Mouse (Mus musculus) Patski (cell line): ENCODE measurements around the gene Trappc1. TPM values are rescaled to one million over a fixed set of nuclear protein-coding genes. Genes with fewer than 3 reads are reported as not detected.

Experiments used
- ATAC-seq: fragments of 100-300 bp; one replicate; pipeline ENCODE4 v1.8.0; 2021
- CTCF ChIA-PET: fragments of 350-600 bp; sonication (Branson Sonifier 250); formaldehyde crosslinking; loops from one replicate; lab custom pipeline; 2022; ENCODE audit warnings: inconsistent platforms; lab: Charles Lee
- POLR2A ChIA-PET: fragments of 350-600 bp; sonication (Branson Sonifier 250); formaldehyde crosslinking; loops from one replicate; lab custom pipeline; 2022; ENCODE audit warnings: antibody characterized with exemption, inconsistent platforms; lab: Charles Lee
- DNase-seq: peaks from one replicate; pipeline ENCODE4 v3.0.0-alpha.2; 2011; ENCODE audit warnings: low read depth, low spot score
- H3K27me3 ChIP-seq: fragments of 371-371 bp; one replicate; pipeline ENCODE4 v1.5.1; 2021
- CTCF ChIP-seq: fragments of 100-300 bp; IDR thresholded peaks from one replicate; pipeline ENCODE4 v1.5.1; 2021
- in situ Hi-C: fragments of 300-500 bp; cut with MboI; formaldehyde crosslinking; loops from 3 replicates; pipeline ENCODE4 v1.11.1; 2018; ENCODE audit warnings: low pct_unique_long_range_greater_than_20kb, mixed read lengths
- polyA plus RNA-seq: library from polyadenylated mRNA; unstranded; gene quantifications from one replicate; pipeline ENCODE4 v1.2.3, GENCODE M21; 2021

Trappc1 gene
- polyA plus RNA-seq, 1 experiment from 2014 or later: 84.6 TPM

GRCm38 (mm10) chr11:69327157-69327442, 3.3 kb downstream of the Trappc1 start:
- ChIA-PET POLR2A (interaction anchor here (1.5 kb wide), 1 partner anchor 41 kb away, joined by 6 read pairs; no protein-coding TSS in a partner anchor), CTCF (no interaction called here)
- in situ Hi-C loops: no loop called here
- no peak for TF ChIP-seq CTCF
- DNase-seq (no peak), ATAC-seq (no peak)
- no peaks in the 10 kb centered on the region for H3K27me3 ChIP-seq

DNA sequence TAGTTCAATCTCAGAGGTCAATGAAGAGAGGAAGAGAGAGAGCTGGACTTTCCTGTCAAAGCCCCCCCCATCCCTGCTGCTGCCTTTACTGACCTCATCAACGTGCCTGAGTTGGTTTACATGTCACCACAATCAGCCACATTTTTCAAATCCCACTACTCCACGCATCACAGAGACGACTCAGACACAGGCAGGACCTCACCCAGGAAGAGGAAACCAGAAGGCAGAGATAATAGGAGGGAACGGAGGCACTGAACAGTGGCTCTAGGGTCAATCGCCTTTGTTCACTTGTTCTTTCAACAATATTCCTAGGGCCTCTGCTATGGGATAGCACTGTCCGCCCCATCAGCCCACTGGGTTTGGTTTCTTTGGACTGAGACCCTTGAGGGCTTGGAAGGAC, 3.9 kb downstream of the Trappc1 start:
- no peaks in the 10 kb centered on the region for H3K27me3 ChIP-seq
- ChIA-PET POLR2A (interaction anchor here (1.2 kb wide), 1 partner anchor 12 kb away, joined by 4 read pairs; no protein-coding TSS in a partner anchor), CTCF (interaction anchor here (1.9 kb wide), 1 partner anchor 58 kb away, joined by 6 read pairs; no protein-coding TSS in a partner anchor)
- TF ChIP-seq CTCF: no peak
- no peak for ATAC-seq
- no peak for DNase-seq
- in situ Hi-C loops: no loop called here

DNA sequence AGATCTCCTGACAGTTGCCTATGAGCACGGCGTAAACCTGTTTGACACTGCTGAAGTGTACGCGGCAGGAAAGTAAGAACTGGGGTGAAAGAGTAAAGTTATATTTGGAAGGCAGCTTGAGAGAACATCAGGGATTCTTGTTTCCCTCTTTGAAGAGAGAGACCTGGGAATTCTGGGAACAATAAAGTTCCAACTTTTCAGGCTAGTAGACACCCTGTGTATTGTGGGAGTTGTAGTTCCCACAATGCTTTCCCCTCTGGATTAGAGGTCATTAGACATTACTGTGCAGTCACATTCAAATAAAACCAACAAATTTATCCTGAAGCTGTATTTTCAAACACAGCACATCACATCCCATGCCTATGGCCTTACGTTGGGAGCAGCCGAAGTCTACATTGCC, 4.7 kb downstream of the Trappc1 start:
- ATAC-seq (no peak), DNase-seq (no peak)
- TF ChIP-seq CTCF: no peak
- ChIA-PET CTCF (interaction anchor here (1.0 to 1.9 kb wide), 3 partner anchors 59 to 185 kb away, joined by 3 to 6 read pairs (median 3); no protein-coding TSS in a partner anchor), POLR2A (interaction anchor here (1.2 kb wide), 1 partner anchor 11 kb away, joined by 4 read pairs; no protein-coding TSS in a partner anchor)
- H3K27me3 ChIP-seq: no peaks in the 10 kb centered on the region
- in situ Hi-C loops: no loop called here

DNA sequence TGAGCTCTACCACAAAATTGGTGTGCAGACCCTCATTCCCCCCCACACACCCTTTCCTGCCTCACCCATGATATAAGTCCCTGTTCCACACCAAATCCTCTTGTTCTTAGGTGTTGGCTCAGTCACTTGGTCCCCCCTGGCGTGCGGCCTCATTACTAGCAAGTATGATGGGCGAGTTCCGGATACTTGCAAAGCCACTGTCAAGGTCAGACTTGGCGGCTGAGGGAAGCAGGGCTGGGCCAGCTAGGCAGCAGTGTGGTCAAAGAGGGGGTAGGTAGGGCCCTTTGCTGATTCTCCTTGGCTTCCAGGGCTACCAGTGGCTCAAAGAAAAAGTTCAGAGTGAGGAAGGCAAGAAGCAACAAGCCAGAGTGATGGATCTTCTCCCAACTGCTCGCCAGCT, 7.4 kb downstream of the Trappc1 start:
- ChIA-PET CTCF (interaction anchor here (1.2 kb wide), 1 partner anchor 62 kb away, joined by 4 read pairs; no protein-coding TSS in a partner anchor), POLR2A (no interaction called here)
- in situ Hi-C loops: no loop called here
- no peaks in the 10 kb centered on the region for H3K27me3 ChIP-seq
- ATAC-seq (no peak), DNase-seq (no peak)
- no peak for TF ChIP-seq CTCF

GRCm38 (mm10) chr11:69331929-69332405, 8.2 kb downstream of the Trappc1 start:
- in situ Hi-C loops: no loop called here
- no peak for ATAC-seq
- ChIA-PET POLR2A (no interaction called here), CTCF (interaction anchor here (1.1 to 1.2 kb wide), 2 partner anchors 55 to 63 kb away, joined by 3 to 4 read pairs; no protein-coding TSS in a partner anchor)
- TF ChIP-seq CTCF: no peak
- no peaks in the 10 kb centered on the region for H3K27me3 ChIP-seq
- no peak for DNase-seq

DNA sequence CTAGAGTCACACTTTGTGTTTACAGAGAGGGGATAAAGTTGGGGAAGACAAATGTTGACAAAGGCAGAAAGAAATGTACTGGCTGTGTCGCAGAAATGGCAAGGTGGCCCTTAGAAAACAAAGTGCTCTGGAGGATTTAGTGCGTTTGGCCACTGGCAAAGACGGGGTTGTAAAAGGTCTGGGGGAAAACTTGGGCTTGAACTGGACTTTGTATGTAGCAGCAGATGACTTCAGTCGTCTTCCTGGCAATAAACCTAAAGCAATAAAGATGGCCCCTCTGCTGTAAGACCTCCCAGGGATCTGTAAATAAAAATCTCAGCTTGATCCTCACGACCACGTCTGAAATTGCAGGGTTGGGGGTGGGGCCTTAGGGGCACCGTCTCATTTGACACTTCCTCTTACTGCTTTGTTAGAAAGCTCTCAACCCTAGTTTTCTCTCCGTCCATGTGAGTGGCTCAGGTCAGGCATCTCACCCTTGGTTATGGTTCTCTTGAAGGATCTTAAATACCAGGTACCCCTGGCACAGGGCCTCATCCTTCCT, 9.0 kb downstream of the Trappc1 start:
- ATAC-seq (no peak), DNase-seq (no peak)
- in situ Hi-C loops: no loop called here
- POLR2A ChIA-PET: interaction anchor here (0.5 to 0.6 kb wide), 2 partner anchors 76 to 536 kb away, joined by 3 to 4 read pairs; no protein-coding TSS in a partner anchor
- TF ChIP-seq CTCF: no peak
- CTCF ChIA-PET: interaction anchor here (0.7 to 1.3 kb wide), 4 partner anchors 8 to 64 kb away, joined by 3 to 4 read pairs (median 4); partner anchors contain the start of gene Trappc1
- no peaks in the 10 kb centered on the region for H3K27me3 ChIP-seq

DNA sequence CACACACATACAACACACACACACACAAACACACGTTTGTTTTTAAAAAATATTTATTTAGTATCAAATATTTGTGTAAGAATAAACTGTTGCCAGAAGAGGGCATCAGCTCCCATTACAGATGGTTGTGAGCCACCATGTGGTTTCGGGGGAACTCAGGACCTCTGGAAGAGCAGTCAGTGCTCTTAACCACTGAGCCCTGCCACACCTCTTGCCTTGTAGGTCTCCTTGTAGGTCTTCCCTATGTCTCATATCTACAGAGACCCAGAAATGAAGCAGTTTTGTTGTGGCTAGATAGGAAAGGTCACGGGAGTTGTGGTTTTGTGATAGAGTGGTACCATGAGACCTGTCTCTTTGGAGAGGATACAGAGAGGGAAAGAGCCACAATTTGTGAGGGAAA, 10.1 kb downstream of the Trappc1 start:
- ChIA-PET CTCF (interaction anchor here (1.3 kb wide), 1 partner anchor 10 kb away, joined by 4 read pairs; the partner anchor contains the start of gene Trappc1), POLR2A (no interaction called here)
- ATAC-seq (no peak), DNase-seq (no peak)
- in situ Hi-C loops: no loop called here
- no peaks in the 10 kb centered on the region for H3K27me3 ChIP-seq
- no peak for TF ChIP-seq CTCF

GRCm38 (mm10) chr11:69334796-69335195, 11.0 kb downstream of the Trappc1 start:
- CTCF ChIA-PET: no interaction called here
- in situ Hi-C loops: no loop called here
- H3K27me3 ChIP-seq: no peaks in the 10 kb centered on the region
- ATAC-seq (peak; percentile 68), DNase-seq (peak; percentile 49)
- no peak for TF ChIP-seq CTCF
- POLR2A ChIA-PET: interaction anchor here (0.6 kb wide), 1 partner anchor 97 kb away, joined by 3 read pairs; no protein-coding TSS in a partner anchor

DNA sequence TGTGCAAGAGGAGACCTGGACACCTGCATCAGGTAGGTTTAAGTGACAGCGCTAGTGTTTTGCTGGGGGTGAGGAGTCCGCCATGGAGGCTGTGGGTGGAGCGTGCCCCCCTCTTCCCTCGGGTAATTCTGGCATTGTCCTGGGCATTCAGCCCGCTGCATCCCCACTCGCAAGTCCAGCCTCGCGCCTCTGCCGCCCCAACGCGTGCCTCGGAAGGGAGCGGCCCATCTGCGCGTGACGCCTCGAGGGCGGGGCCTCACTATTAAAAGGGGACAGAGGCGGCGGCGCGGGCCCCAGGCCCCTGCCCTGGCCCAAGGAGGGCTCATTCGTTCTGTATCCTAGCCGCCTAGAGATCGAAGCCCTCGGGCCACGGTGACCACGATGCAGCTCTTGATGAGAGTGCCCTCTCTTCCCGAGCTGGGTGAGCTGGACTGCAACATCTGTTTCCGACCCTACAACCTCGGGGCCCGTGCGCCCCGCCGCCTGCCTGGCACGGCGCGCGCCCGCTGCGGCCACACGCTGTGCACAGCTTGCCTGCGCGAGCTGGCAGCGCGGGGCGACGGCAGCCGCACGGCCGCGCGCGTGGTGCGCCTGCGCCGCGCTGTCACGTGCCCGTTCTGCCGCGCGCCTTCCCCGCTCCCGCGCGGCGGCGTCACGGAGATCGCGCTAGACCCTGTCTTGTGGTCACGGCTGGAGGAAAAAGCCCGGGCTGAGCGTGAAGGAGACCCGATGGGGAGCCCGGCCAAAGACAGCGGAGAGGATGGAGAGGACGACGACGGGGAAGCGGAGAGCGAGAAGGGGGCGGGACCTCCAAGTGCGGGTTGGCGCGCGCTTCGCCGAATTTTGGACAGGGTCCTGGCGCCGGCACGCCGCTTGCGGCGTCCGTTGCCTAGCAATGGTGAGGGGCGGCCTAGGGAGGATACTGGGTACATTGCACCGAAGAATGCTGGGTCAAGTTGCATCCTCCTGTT, 16.7 kb downstream of the Trappc1 start, which contains the start of gene Rnf227:
TSS of gene Rnf227 (plus strand) at position 301 of the 971 bp plus-strand sequence.
- DNase-seq (no peak), ATAC-seq (peak; percentile 26)
- POLR2A ChIA-PET: interaction anchor here (1.1 to 1.3 kb wide), 4 partner anchors 11 to 28 kb away, joined by 3 to 4 read pairs (median 4); partner anchors contain the start of gene Kcnab3
- in situ Hi-C loops: no loop called here
- CTCF ChIA-PET: no interaction called here
- H3K27me3 ChIP-seq: no peaks in the 10 kb centered on the region
- TF ChIP-seq CTCF: no peak

DNA sequence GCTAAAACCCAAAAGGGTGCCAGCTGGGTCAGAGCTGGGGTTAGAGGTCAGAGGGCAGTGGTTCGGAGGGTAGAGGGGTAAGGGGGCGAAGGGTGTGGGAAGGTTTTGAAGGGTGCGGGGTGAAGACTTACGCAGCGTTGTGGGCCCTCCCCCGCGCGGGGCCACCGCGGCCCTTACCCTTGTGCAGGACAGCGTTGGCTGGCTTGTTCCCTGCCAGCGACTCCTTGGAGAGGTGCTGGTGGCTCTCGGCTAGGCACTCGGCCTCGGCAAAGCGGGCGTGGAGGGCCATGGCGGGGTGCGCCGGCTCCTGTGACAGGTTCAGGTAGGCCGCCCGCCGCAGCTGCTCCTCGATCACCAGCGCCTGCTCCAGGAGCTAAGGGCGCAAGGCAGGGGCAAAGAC, 22.7 kb downstream of the Trappc1 start:
- POLR2A ChIA-PET: no interaction called here
- in situ Hi-C loops: no loop called here
- ATAC-seq: no peak
- TF ChIP-seq CTCF: no peak
- CTCF ChIA-PET: no interaction called here
- DNase-seq: no peak
- H3K27me3 ChIP-seq: no peaks in the 10 kb centered on the region
